Mouse (Mus musculus): ENCODE measurements around the gene Stab1. TPM values are rescaled to one million over a fixed set of nuclear protein-coding genes. Genes with fewer than 3 reads are reported as not detected.

The Stab1 gene
- polyA plus RNA-seq, 1 experiment from 2014 or later, result 26.4 TPM

DNA sequence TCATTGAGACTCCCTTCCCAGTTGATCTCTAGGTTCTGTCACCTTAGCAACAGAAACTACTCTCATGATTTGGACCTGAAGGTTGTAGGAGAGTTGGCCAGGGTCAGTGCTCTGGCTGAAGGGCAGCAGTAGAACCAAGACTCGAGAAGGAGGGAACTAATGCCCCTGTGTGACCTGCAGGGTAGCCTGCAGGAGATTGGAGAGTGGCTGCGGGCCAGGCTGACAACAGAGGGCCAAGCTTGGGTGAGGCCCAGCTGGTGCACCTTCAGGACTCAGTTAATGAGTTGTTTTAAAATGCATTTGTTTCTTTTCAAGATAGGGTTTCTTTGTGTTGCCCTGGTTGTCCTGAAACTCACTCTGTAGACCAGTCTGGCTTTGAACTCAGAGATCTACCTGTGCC, 3.4 kb downstream of the Stab1 start:
- ATAC-seq (replicated peaks; ENCODE audit: low FRiP score, low read depth) (no peak), DNase-seq (ENCODE audit: low spot score) (no peak)
- WGBS, result 45% methylated on average over 2 of the region's 2 CpGs

DNA sequence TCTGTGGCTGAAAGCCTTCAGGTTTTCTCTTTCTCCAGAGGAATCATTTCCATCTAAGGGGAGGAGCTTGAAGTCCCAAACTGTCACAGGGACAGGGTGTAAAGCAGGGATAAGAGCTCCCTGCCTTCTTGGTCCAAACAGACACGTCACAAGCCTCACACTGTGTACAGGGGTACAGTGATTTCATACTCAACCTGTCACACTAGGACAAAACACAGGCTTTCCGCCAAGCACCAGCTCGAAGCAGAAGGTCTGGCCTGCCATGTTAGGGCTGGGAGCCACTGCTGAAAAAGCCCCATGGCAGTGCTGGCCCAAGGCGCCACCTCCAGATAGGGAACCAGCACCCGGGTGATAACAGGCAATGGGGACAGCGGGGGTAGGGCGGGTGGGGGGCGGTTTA, 4.4 kb downstream of the Stab1 start:
- Histone ChIP-seq H3K4me2 (ENCODE audit: low read length) (no peak overlapping the region), H3K4me1 (replicated peaks; ENCODE audit: insufficient read depth, low read length) (peaks cover 13% of the 10 kb centered on the region; the same call in 1 of the 2 replicates), H3K36me3 (ENCODE audit: insufficient read depth, low read length) (no peaks in the 10 kb centered on the region), H3K27ac (no peak overlapping the region), H3K4me3 (replicated peaks; ENCODE audit: low read depth, low read length) (no peak overlapping the region), H3K27me3 (ENCODE audit: insufficient read depth, low read length) (no peaks in the 10 kb centered on the region), H3K9me3 (replicated peaks; ENCODE audit: low read length) (no peaks in the 10 kb centered on the region), H3K9ac (ENCODE audit: low read depth, low read length) (no peak overlapping the region)
- no peak for TF ChIP-seq CTCF (IDR thresholded peaks at IDR 0.05; ENCODE audit: low read depth)
- WGBS, result 84% methylated on average over 8 of the region's 8 CpGs
- DNase-seq (ENCODE audit: low spot score) (no peak), ATAC-seq (replicated peaks; ENCODE audit: low FRiP score, low read depth) (no peak)

More for the DNA sequence above, 3.4 kb downstream of the Stab1 start:
- Histone ChIP-seq H3K36me3 (ENCODE audit: insufficient read depth, low read length) (no peaks in the 10 kb centered on the region), H3K9ac (ENCODE audit: low read depth, low read length) (no peak overlapping the region), H3K27ac (no peak overlapping the region), H3K4me1 (replicated peaks; ENCODE audit: insufficient read depth, low read length) (peaks cover 13% of the 10 kb centered on the region; the same call in 1 of the 2 replicates), H3K9me3 (replicated peaks; ENCODE audit: low read length) (no peaks in the 10 kb centered on the region), H3K4me2 (ENCODE audit: low read length) (no peak overlapping the region), H3K27me3 (ENCODE audit: insufficient read depth, low read length) (no peaks in the 10 kb centered on the region), H3K4me3 (replicated peaks; ENCODE audit: low read depth, low read length) (no peak overlapping the region)
- no peak for TF ChIP-seq CTCF (IDR thresholded peaks at IDR 0.05; ENCODE audit: low read depth)

DNA sequence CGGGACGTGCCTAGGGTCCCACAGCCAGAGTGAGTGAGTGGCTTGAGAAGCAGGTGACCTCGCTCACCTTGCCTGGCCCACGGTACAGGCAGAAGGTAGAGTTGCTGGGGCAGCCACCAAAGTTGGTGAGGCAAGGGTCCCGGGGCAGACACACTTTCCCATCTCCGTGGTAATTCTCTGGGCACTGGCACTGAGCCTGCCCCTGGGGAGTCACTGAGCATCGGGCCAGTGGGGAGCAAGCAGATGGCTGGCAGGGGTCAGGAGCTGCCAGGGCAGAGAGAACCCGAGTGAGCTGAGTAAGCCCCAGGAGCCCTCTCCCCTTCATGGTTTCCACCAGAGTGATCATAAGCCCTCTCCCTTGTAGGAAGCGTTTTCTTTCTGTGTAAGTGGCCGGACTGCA, 6.8 kb downstream of the Stab1 start:
- no peak overlapping the region for H3K4me2 ChIP-seq (ENCODE audit: low read length)
- TF ChIP-seq CTCF (IDR thresholded peaks at IDR 0.05; ENCODE audit: low read depth), result no peak
- 57% methylated on average over 10 of the region's 10 CpGs for WGBS
- ATAC-seq (replicated peaks; ENCODE audit: low FRiP score, low read depth) (no peak), DNase-seq (ENCODE audit: low spot score) (no peak)
- H3K36me3 ChIP-seq (ENCODE audit: insufficient read depth, low read length), result no peaks in the 10 kb centered on the region
- no peak overlapping the region for H3K9ac ChIP-seq (ENCODE audit: low read depth, low read length)
- H3K27me3 ChIP-seq (ENCODE audit: insufficient read depth, low read length), result no peaks in the 10 kb centered on the region
- H3K9me3 ChIP-seq (replicated peaks; ENCODE audit: low read length), result no peaks in the 10 kb centered on the region
- no peak overlapping the region for H3K27ac ChIP-seq
- no peak overlapping the region for H3K4me3 ChIP-seq (replicated peaks; ENCODE audit: low read depth, low read length)
- H3K4me1 ChIP-seq (replicated peaks; ENCODE audit: insufficient read depth, low read length), result peaks cover 7% of the 10 kb centered on the region; the same call in 1 of the 2 replicates

DNA sequence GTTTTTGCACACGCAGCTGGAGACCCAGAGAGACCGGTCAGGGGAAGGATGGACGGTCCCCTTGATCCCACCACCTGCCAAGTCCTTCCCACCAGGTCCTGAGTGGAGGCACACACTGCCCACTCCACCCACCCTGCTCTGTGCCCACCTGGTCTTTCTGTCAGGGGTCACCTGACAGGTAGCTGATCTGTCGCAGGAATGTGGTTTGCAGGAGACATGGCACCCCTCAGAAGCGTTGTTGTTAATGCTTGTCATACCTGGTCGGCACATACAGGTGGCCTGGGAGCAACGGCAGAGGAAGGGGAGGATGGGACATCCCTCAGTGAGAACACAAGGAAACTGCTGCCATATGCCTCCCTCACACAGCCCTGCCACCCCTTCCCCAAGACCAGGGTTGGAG, 7.2 kb downstream of the Stab1 start:
- WGBS, result 87% methylated on average over 7 of the region's 7 CpGs

DNA sequence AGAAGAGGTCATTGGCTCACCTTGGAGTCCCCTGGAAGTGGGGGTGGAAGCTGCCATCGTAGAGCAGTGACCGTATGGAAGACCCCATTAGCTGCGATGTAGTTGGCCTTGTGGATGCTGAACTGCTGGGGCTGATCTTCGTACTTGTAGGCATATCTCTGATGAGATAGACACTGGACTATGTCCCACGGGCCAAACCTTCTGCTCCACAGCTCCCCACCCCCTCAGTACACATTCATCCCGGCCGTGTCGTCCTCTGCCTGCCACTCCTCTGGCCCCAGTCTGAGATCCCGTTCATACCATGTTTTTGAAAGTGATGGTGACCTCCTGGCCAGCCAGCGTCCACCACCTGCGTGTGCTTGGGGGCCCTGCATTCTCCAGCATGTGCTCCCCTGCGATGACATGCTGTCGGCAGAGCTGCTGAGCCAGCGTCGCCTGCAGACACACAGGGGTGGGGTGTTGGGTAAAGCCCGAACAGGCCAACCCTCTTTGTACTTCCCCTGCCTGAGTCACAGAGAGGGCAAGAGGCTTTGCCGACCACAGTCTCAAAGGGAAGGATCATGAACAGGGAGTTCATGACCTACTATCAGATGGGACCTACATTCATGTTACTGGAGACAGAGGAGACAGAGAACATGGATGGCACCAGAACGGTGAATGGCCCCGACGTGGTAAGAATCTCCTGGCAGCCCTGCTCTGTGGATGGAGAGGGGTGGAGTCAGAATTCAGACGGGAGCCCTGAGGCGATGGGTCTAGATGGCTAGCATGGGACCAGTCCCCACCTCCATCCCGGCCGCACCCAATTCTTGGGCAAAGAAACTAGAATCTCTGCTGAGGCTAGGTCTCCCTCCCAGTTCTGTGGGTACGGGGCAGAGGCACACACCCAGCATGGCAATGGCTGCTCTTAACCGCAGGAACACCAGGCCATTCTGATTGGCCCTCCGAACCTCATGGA, 8.0 kb downstream of the Stab1 start:
- Histone ChIP-seq H3K27me3 (ENCODE audit: insufficient read depth, low read length) (no peaks in the 10 kb centered on the region), H3K9ac (ENCODE audit: low read depth, low read length) (no peak overlapping the region), H3K4me2 (ENCODE audit: low read length) (no peak overlapping the region), H3K9me3 (replicated peaks; ENCODE audit: low read length) (no peaks in the 10 kb centered on the region), H3K4me3 (replicated peaks; ENCODE audit: low read depth, low read length) (no peak overlapping the region), H3K36me3 (ENCODE audit: insufficient read depth, low read length) (no peaks in the 10 kb centered on the region), H3K27ac (no peak overlapping the region), H3K4me1 (replicated peaks; ENCODE audit: insufficient read depth, low read length) (no peaks in the 10 kb centered on the region; the same call in 1 of the 2 replicates)
- WGBS, result 72% methylated on average over 27 of the region's 27 CpGs
- no peak for TF ChIP-seq CTCF (IDR thresholded peaks at IDR 0.05; ENCODE audit: low read depth)
- ATAC-seq (replicated peaks; ENCODE audit: low FRiP score, low read depth), result no peak
- DNase-seq (ENCODE audit: low spot score), result no peak

More for the DNA sequence above, 7.2 kb downstream of the Stab1 start:
- Histone ChIP-seq H3K4me3 (replicated peaks; ENCODE audit: low read depth, low read length) (no peak overlapping the region), H3K27ac (no peak overlapping the region), H3K9ac (ENCODE audit: low read depth, low read length) (no peak overlapping the region), H3K27me3 (ENCODE audit: insufficient read depth, low read length) (no peaks in the 10 kb centered on the region), H3K4me2 (ENCODE audit: low read length) (no peak overlapping the region), H3K36me3 (ENCODE audit: insufficient read depth, low read length) (no peaks in the 10 kb centered on the region), H3K4me1 (replicated peaks; ENCODE audit: insufficient read depth, low read length) (peaks cover 4% of the 10 kb centered on the region; the same call in 1 of the 2 replicates), H3K9me3 (replicated peaks; ENCODE audit: low read length) (no peaks in the 10 kb centered on the region)
- no peak for TF ChIP-seq CTCF (IDR thresholded peaks at IDR 0.05; ENCODE audit: low read depth)
- ATAC-seq (replicated peaks; ENCODE audit: low FRiP score, low read depth), result no peak
- no peak for DNase-seq (ENCODE audit: low spot score)

DNA sequence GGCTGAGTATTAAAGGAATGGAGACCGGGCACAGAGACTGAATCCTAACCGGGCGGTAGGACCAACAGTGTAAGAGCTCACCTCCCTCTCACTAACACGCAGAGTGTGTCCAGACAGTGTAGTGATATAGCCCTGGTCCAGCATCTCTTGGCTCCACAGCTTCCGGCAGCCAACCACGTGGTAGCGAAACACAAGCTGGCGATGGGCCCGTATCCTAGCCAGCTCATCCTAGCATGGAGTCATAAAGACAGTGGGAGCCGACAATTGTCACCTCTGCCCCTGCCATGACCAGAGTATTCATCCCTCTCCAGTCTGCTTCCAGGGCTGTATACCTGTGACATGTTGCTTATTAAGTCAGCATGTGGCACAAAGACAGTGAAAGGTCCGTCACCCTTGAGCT, 22.7 kb downstream of the Stab1 start:
- Histone ChIP-seq H3K9me3 (replicated peaks; ENCODE audit: low read length) (no peaks in the 10 kb centered on the region), H3K9ac (ENCODE audit: low read depth, low read length) (no peak overlapping the region), H3K27ac (no peak overlapping the region), H3K4me1 (replicated peaks; ENCODE audit: insufficient read depth, low read length) (0 out of 2 replicates have a peak, but pooled peaks cover 2% of the 10 kb centered on the region), H3K36me3 (ENCODE audit: insufficient read depth, low read length) (0 out of 2 replicates have a peak, but pooled peaks cover 8% of the 10 kb centered on the region), H3K4me3 (replicated peaks; ENCODE audit: low read depth, low read length) (no peak overlapping the region), H3K27me3 (ENCODE audit: insufficient read depth, low read length) (no peaks in the 10 kb centered on the region), H3K4me2 (ENCODE audit: low read length) (no peak overlapping the region)
- no peak for TF ChIP-seq CTCF (IDR thresholded peaks at IDR 0.05; ENCODE audit: low read depth)
- WGBS, result 84% methylated on average over 11 of the region's 11 CpGs
- ATAC-seq (replicated peaks; ENCODE audit: low FRiP score, low read depth), result no peak
- no peak for DNase-seq (ENCODE audit: low spot score)

All from kidney, postnatal 0 days (tissue).